Mouse (Mus musculus): ENCODE measurements around the gene Fbxo41. TPM values are rescaled to one million over a fixed set of nuclear protein-coding genes. Genes with fewer than 3 reads are reported as not detected.

Gene Fbxo41
- polyA plus RNA-seq (2014; fragmentation: Nextera tagmentation; extraction: Ambion mirVana), result 10.1 and 11.4 TPM in 2 replicates

- H3K9me3 ChIP-seq (ENCODE audit: control insufficient read depth, low read length), result no peaks in the 10 kb centered on the region
- H3K4me3 ChIP-seq (replicated peaks; ENCODE audit: low read depth, low read length), result peak within 1 kb of the TSS; percentile 74
- peaks cover 14% of the 10 kb centered on the region for H3K4me1 ChIP-seq (ENCODE audit: control insufficient read depth, insufficient read depth, low read length)
- H3K4me2 ChIP-seq (ENCODE audit: low read length), result peak within 1 kb of the TSS; percentile 81
- no peaks in the 10 kb centered on the region for H3K36me3 ChIP-seq (ENCODE audit: control insufficient read depth, insufficient read depth, low read length)
- no peaks in the 10 kb centered on the region for H3K27me3 ChIP-seq (ENCODE audit: control insufficient read depth, insufficient read depth, low read length)
- DNase-seq, result peak; percentile 83
- WGBS, result under 1% methylated on average over 22 of the region's 22 CpGs
- peak; percentile 85 for ATAC-seq (ENCODE audit: low FRiP score, low TSS enrichment)
- peak within 1 kb of the TSS; percentile 90 for H3K9ac ChIP-seq (replicated peaks; ENCODE audit: low read length)
- peak within 1 kb of the TSS; percentile 86 for H3K27ac ChIP-seq (replicated peaks; ENCODE audit: low read depth, low read length)
These were observed at the start of gene Fbxo41 for GRCm38 (mm10) chr6:85502911-85503250. Fbxo41 (minus strand) TSS chr6:85502994.

GRCm38 (mm10) chr6:85547642-85548041, 44.8 kb upstream of the Fbxo41 start:
- no peak overlapping the region for H3K9ac ChIP-seq (replicated peaks; ENCODE audit: low read length)
- 93% methylated on average over 5 of the region's 5 CpGs for WGBS
- H3K36me3 ChIP-seq (ENCODE audit: control insufficient read depth, insufficient read depth, low read length), result no peaks in the 10 kb centered on the region
- H3K9me3 ChIP-seq (ENCODE audit: control insufficient read depth, low read length), result no peaks in the 10 kb centered on the region
- H3K27ac ChIP-seq (replicated peaks; ENCODE audit: low read depth, low read length), result no peak overlapping the region
- no peak overlapping the region for H3K4me2 ChIP-seq (ENCODE audit: low read length)
- H3K27me3 ChIP-seq (ENCODE audit: control insufficient read depth, insufficient read depth, low read length), result no peaks in the 10 kb centered on the region
- DNase-seq (no peak), ATAC-seq (ENCODE audit: low FRiP score, low TSS enrichment) (no peak)
- no peak overlapping the region for H3K4me3 ChIP-seq (replicated peaks; ENCODE audit: low read depth, low read length)
- H3K4me1 ChIP-seq (ENCODE audit: control insufficient read depth, insufficient read depth, low read length), result no peaks in the 10 kb centered on the region

- no peak overlapping the region for H3K27ac ChIP-seq (replicated peaks; ENCODE audit: low read depth, low read length)
- ATAC-seq (ENCODE audit: low FRiP score, low TSS enrichment) (no peak), DNase-seq (peak; percentile 2)
- WGBS, result 74% methylated on average over 13 of the region's 13 CpGs
- H3K27me3 ChIP-seq (ENCODE audit: control insufficient read depth, insufficient read depth, low read length), result no peaks in the 10 kb centered on the region
- no peak overlapping the region for H3K9ac ChIP-seq (replicated peaks; ENCODE audit: low read length)
- no peaks in the 10 kb centered on the region for H3K9me3 ChIP-seq (ENCODE audit: control insufficient read depth, low read length)
- no peaks in the 10 kb centered on the region for H3K4me1 ChIP-seq (ENCODE audit: control insufficient read depth, insufficient read depth, low read length)
- H3K4me2 ChIP-seq (ENCODE audit: low read length), result no peak overlapping the region
- no peaks in the 10 kb centered on the region for H3K36me3 ChIP-seq (ENCODE audit: control insufficient read depth, insufficient read depth, low read length)
- H3K4me3 ChIP-seq (replicated peaks; ENCODE audit: low read depth, low read length), result no peak overlapping the region
These were observed 41.6 kb upstream of the Fbxo41 start for GRCm38 (mm10) chr6:85544251-85544881.

- Histone ChIP-seq H3K4me1 (ENCODE audit: control insufficient read depth, insufficient read depth, low read length) (no peaks in the 10 kb centered on the region), H3K36me3 (ENCODE audit: control insufficient read depth, insufficient read depth, low read length) (no peaks in the 10 kb centered on the region), H3K4me2 (ENCODE audit: low read length) (no peak overlapping the region), H3K9me3 (ENCODE audit: control insufficient read depth, low read length) (no peaks in the 10 kb centered on the region), H3K9ac (replicated peaks; ENCODE audit: low read length) (no peak overlapping the region), H3K27me3 (ENCODE audit: control insufficient read depth, insufficient read depth, low read length) (no peaks in the 10 kb centered on the region), H3K27ac (replicated peaks; ENCODE audit: low read depth, low read length) (no peak overlapping the region), H3K4me3 (replicated peaks; ENCODE audit: low read depth, low read length) (no peak overlapping the region)
- WGBS, result 82% methylated on average over 10 of the region's 10 CpGs
- DNase-seq (no peak), ATAC-seq (ENCODE audit: low FRiP score, low TSS enrichment) (no peak)
These were observed 40.8 kb upstream of the Fbxo41 start for GRCm38 (mm10) chr6:85543351-85544175.

GRCm38 (mm10) chr6:85522825-85523224, 20.0 kb upstream of the Fbxo41 start:
- Histone ChIP-seq H3K4me3 (replicated peaks; ENCODE audit: low read depth, low read length) (no peak overlapping the region), H3K9ac (replicated peaks; ENCODE audit: low read length) (no peak overlapping the region), H3K27me3 (ENCODE audit: control insufficient read depth, insufficient read depth, low read length) (no peaks in the 10 kb centered on the region), H3K36me3 (ENCODE audit: control insufficient read depth, insufficient read depth, low read length) (no peaks in the 10 kb centered on the region), H3K27ac (replicated peaks; ENCODE audit: low read depth, low read length) (no peak overlapping the region), H3K4me1 (ENCODE audit: control insufficient read depth, insufficient read depth, low read length) (peaks cover 7% of the 10 kb centered on the region), H3K9me3 (ENCODE audit: control insufficient read depth, low read length) (no peaks in the 10 kb centered on the region), H3K4me2 (ENCODE audit: low read length) (no peak overlapping the region)
- no peak for ATAC-seq (ENCODE audit: low FRiP score, low TSS enrichment)
- no peak for DNase-seq
- 88% methylated on average over 2 of the region's 2 CpGs for WGBS

- Histone ChIP-seq H3K9me3 (ENCODE audit: control insufficient read depth, low read length) (no peaks in the 10 kb centered on the region), H3K4me1 (ENCODE audit: control insufficient read depth, insufficient read depth, low read length) (peaks cover 11% of the 10 kb centered on the region), H3K4me2 (ENCODE audit: low read length) (no peak overlapping the region), H3K27me3 (ENCODE audit: control insufficient read depth, insufficient read depth, low read length) (no peaks in the 10 kb centered on the region), H3K9ac (replicated peaks; ENCODE audit: low read length) (no peak overlapping the region), H3K4me3 (replicated peaks; ENCODE audit: low read depth, low read length) (no peak overlapping the region), H3K27ac (replicated peaks; ENCODE audit: low read depth, low read length) (no peak overlapping the region), H3K36me3 (ENCODE audit: control insufficient read depth, insufficient read depth, low read length) (no peaks in the 10 kb centered on the region)
- WGBS, result 88% methylated on average over 5 of the region's 5 CpGs
- ATAC-seq (ENCODE audit: low FRiP score, low TSS enrichment) (no peak), DNase-seq (no peak)
These were observed 19.2 kb upstream of the Fbxo41 start for GRCm38 (mm10) chr6:85522026-85522425.

GRCm38 (mm10) chr6:85518091-85518693, 15.4 kb upstream of the Fbxo41 start:
- peak overlapping the region; percentile 31 for H3K4me2 ChIP-seq (ENCODE audit: low read length)
- peaks cover 29% of the 10 kb centered on the region for H3K27me3 ChIP-seq (ENCODE audit: control insufficient read depth, insufficient read depth, low read length)
- DNase-seq (peak; percentile 81), ATAC-seq (ENCODE audit: low FRiP score, low TSS enrichment) (no peak; the same call in 1 of the 2 replicates)
- WGBS, result 23% methylated on average over 5 of the region's 5 CpGs
- peaks cover 11% of the 10 kb centered on the region for H3K4me1 ChIP-seq (ENCODE audit: control insufficient read depth, insufficient read depth, low read length)
- H3K4me3 ChIP-seq (replicated peaks; ENCODE audit: low read depth, low read length), result no peak overlapping the region
- H3K36me3 ChIP-seq (ENCODE audit: control insufficient read depth, insufficient read depth, low read length), result no peaks in the 10 kb centered on the region
- H3K27ac ChIP-seq (replicated peaks; ENCODE audit: low read depth, low read length), result peak overlapping the region; percentile 72
- H3K9me3 ChIP-seq (ENCODE audit: control insufficient read depth, low read length), result no peaks in the 10 kb centered on the region
- H3K9ac ChIP-seq (replicated peaks; ENCODE audit: low read length), result peak overlapping the region; percentile 32

GRCm38 (mm10) chr6:85515941-85516340, 13.1 kb upstream of the Fbxo41 start:
- ATAC-seq (ENCODE audit: low FRiP score, low TSS enrichment), result no peak
- Histone ChIP-seq H3K27ac (replicated peaks; ENCODE audit: low read depth, low read length) (no peak overlapping the region), H3K4me1 (ENCODE audit: control insufficient read depth, insufficient read depth, low read length) (peaks cover 21% of the 10 kb centered on the region), H3K4me3 (replicated peaks; ENCODE audit: low read depth, low read length) (no peak overlapping the region), H3K27me3 (ENCODE audit: control insufficient read depth, insufficient read depth, low read length) (peaks cover 52% of the 10 kb centered on the region), H3K4me2 (ENCODE audit: low read length) (no peak overlapping the region), H3K36me3 (ENCODE audit: control insufficient read depth, insufficient read depth, low read length) (no peaks in the 10 kb centered on the region), H3K9ac (replicated peaks; ENCODE audit: low read length) (no peak overlapping the region), H3K9me3 (ENCODE audit: control insufficient read depth, low read length) (no peaks in the 10 kb centered on the region)
- DNase-seq, result no peak
- 75% methylated on average over 4 of the region's 4 CpGs for WGBS
